Mouse (Mus musculus) cortical plate, adult 2 months (tissue): ENCODE data around the gene Cd300lf. TPM values are rescaled to one million over a fixed set of nuclear protein-coding genes. Genes with fewer than 3 reads are reported as not detected.

Experiments used
- H3K27ac ChIP-seq: fragments of 200-500 bp; 2 replicates; pipeline ENCODE4 v1.5.1; 2012; ENCODE audit warnings: low read length, control low read depth, inconsistent platforms; ENCODE audit not compliant: insufficient read depth
- H3K4me1 ChIP-seq: fragments of 200-500 bp; 2 replicates; pipeline ENCODE4 v1.6.1; 2011; ENCODE audit warnings: low read length; ENCODE audit not compliant: control insufficient read depth, insufficient read depth
- H3K4me3 ChIP-seq: fragments of 200-500 bp; 2 replicates; pipeline ENCODE4 v1.5.1; 2011; ENCODE audit warnings: mild to moderate bottlenecking, low read length, control low read depth; ENCODE audit not compliant: insufficient read depth
- CTCF ChIP-seq: fragments of 200-500 bp; IDR thresholded peaks from 2 replicates; pipeline ENCODE4 v1.5.1; 2011; ENCODE audit warnings: mild to moderate bottlenecking, control low read depth, low read length; ENCODE audit not compliant: insufficient read depth; ENCODE audit errors: extremely low read depth
- POLR2A ChIP-seq: fragments of 200-500 bp; IDR thresholded peaks from 2 replicates; pipeline ENCODE4 v1.6.1; 2011; ENCODE audit warnings: mild to moderate bottlenecking, low read length, control low read depth; ENCODE audit not compliant: insufficient read depth; ENCODE audit errors: extremely low read depth
- polyA plus RNA-seq: library from polyadenylated mRNA; depleted of rRNA; stranded (reverse); fragments of >200 nt; gene quantifications from 2 replicates; pipeline ENCODE4 v1.2.3, GENCODE M21; 2012

The Cd300lf gene
- polyA plus RNA-seq, 1 experiment, result 0.08 TPM

- no peak overlapping the region for H3K4me3 ChIP-seq
- TF ChIP-seq CTCF (no peak), POLR2A (no peak)
Measured at GRCm38 (mm10) chr11:115161578-115162204, 27.9 kb upstream of the Cd300lf start.

GRCm38 (mm10) chr11:115160883-115161577, 27.2 kb upstream of the Cd300lf start:
- H3K4me1 ChIP-seq, result no peaks in the 10 kb centered on the region
- TF ChIP-seq CTCF (peak; percentile 80), POLR2A (no peak)
- no peak overlapping the region for H3K4me3 ChIP-seq
- H3K27ac ChIP-seq, result no peak overlapping the region

More at GRCm38 (mm10) chr11:115161578-115162204, 27.9 kb upstream of the Cd300lf start:
- no peaks in the 10 kb centered on the region for H3K4me1 ChIP-seq
- H3K27ac ChIP-seq, result no peak overlapping the region

GRCm38 (mm10) chr11:115160016-115160797, 26.4 kb upstream of the Cd300lf start:
- H3K27ac ChIP-seq, result no peak overlapping the region
- no peaks in the 10 kb centered on the region for H3K4me1 ChIP-seq
- no peak overlapping the region for H3K4me3 ChIP-seq
- peak; percentile 55 for TF ChIP-seq CTCF
- no peak for TF ChIP-seq POLR2A

GRCm38 (mm10) chr11:115157933-115158719, 24.3 kb upstream of the Cd300lf start:
- Histone ChIP-seq H3K4me3 (no peak overlapping the region), H3K4me1 (no peaks in the 10 kb centered on the region), H3K27ac (no peak overlapping the region)
- TF ChIP-seq POLR2A, result no peak

- Histone ChIP-seq H3K27ac (no peak overlapping the region), H3K4me1 (no peaks in the 10 kb centered on the region), H3K4me3 (no peak overlapping the region)
- TF ChIP-seq CTCF (no peak), POLR2A (no peak)
Measured at GRCm38 (mm10) chr11:115155053-115155634, 21.4 kb upstream of the Cd300lf start.

- TF ChIP-seq POLR2A, result no peak
- TF ChIP-seq CTCF, result peak; percentile 60
- Histone ChIP-seq H3K27ac (no peak overlapping the region), H3K4me3 (no peak overlapping the region), H3K4me1 (no peaks in the 10 kb centered on the region)
Measured at GRCm38 (mm10) chr11:115153699-115154292, 20.0 kb upstream of the Cd300lf start.

- Histone ChIP-seq H3K4me3 (no peak overlapping the region), H3K4me1 (no peaks in the 10 kb centered on the region), H3K27ac (no peak overlapping the region)
- TF ChIP-seq CTCF, result no peak
Measured at GRCm38 (mm10) chr11:115153088-115153487, 19.3 kb upstream of the Cd300lf start.

GRCm38 (mm10) chr11:115151755-115152429, 18.1 kb upstream of the Cd300lf start:
- H3K4me3 ChIP-seq, result no peak overlapping the region
- no peak overlapping the region for H3K27ac ChIP-seq
- TF ChIP-seq CTCF, result no peak
- TF ChIP-seq POLR2A, result no peak
- H3K4me1 ChIP-seq, result no peaks in the 10 kb centered on the region

- Histone ChIP-seq H3K4me3 (no peak overlapping the region), H3K27ac (no peak overlapping the region), H3K4me1 (no peaks in the 10 kb centered on the region)
- no peak for TF ChIP-seq CTCF
- TF ChIP-seq POLR2A, result no peak
Measured at GRCm38 (mm10) chr11:115150741-115151254, 17.0 kb upstream of the Cd300lf start.
